Mouse (Mus musculus): ENCODE results near the gene Kank2. TPM values are rescaled to one million over a fixed set of nuclear protein-coding genes. Genes with fewer than 3 reads are reported as not detected.

Kank2 gene
- polyA plus RNA-seq, 1 experiment from 2014 or later = 6.7 TPM

GRCm38 (mm10) chr9:21823957-21824356, 25.4 kb upstream of the Kank2 start:
- no peaks in the 10 kb centered on the region for H3K9me3 ChIP-seq (ENCODE audit: control insufficient read depth, low read length)
- H3K36me3 ChIP-seq (ENCODE audit: control insufficient read depth, insufficient read depth, low read length) = no peaks in the 10 kb centered on the region; the same call in 1 of the 2 replicates
- H3K9ac ChIP-seq (ENCODE audit: low read depth, low read length) = no peak overlapping the region
- DNase-seq (ENCODE audit: low spot score) (no peak), ATAC-seq (replicated peaks; ENCODE audit: low FRiP score) (no peak)
- H3K4me3 ChIP-seq (ENCODE audit: low read depth, low read length) = no peak overlapping the region
- H3K27me3 ChIP-seq (replicated peaks; ENCODE audit: control insufficient read depth, insufficient read depth, low read length) = no peaks in the 10 kb centered on the region
- WGBS = 61% methylated on average over 4 of the region's 4 CpGs
- no peak overlapping the region for H3K4me2 ChIP-seq
- no peak overlapping the region for H3K27ac ChIP-seq (ENCODE audit: low read depth, low read length)
- no peaks in the 10 kb centered on the region for H3K4me1 ChIP-seq (replicated peaks; ENCODE audit: control insufficient read depth, insufficient read depth, low read length)

DNA sequence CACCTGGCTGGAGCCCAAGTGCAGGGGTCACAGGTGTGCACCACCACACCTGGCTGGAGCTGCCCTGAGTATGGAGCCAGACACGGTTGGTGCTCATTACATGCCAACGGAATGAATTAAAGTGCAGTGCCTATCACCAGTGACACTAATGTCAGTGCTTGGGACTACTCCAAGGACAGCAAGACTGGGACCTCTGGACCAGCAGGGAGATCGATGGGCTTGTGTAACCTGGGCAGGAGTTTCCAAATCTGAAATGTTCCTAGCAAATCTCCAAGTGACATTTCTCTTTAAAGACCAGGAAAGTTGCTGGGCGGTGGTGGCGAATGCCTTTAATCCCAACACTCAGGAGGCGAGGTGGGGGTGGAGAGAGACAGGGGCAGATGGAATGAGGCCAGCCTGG, 24.1 kb upstream of the Kank2 start:
- Histone ChIP-seq H3K4me2 (no peak overlapping the region), H3K9me3 (ENCODE audit: control insufficient read depth, low read length) (no peaks in the 10 kb centered on the region), H3K36me3 (ENCODE audit: control insufficient read depth, insufficient read depth, low read length) (no peaks in the 10 kb centered on the region; the same call in 1 of the 2 replicates), H3K27ac (ENCODE audit: low read depth, low read length) (no peak overlapping the region), H3K4me3 (ENCODE audit: low read depth, low read length) (no peak overlapping the region), H3K9ac (ENCODE audit: low read depth, low read length) (no peak overlapping the region), H3K27me3 (replicated peaks; ENCODE audit: control insufficient read depth, insufficient read depth, low read length) (no peaks in the 10 kb centered on the region), H3K4me1 (replicated peaks; ENCODE audit: control insufficient read depth, insufficient read depth, low read length) (no peaks in the 10 kb centered on the region)
- no peak for ATAC-seq (replicated peaks; ENCODE audit: low FRiP score)
- no peak for DNase-seq (ENCODE audit: low spot score)
- WGBS = 84% methylated on average over 6 of the region's 6 CpGs

DNA sequence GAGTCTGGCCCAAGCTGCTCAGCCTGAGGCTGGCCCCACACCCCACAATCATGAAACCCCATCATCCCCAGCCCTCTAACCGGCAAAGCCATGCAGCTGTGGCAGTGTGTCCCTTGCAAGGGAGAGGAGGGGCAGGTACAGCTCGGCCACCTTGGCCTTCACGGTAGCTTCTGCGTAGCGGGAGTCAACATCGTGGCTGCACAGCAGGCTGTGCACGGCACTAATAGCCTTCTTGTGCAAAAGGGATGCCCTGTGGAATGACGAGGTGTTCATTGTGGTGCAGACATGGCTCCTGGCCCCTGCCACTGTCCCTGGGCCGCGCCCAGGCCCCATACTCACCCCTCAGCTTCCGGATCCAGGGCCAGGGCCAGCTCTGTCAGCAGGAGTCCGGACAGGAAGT, 21.6 kb upstream of the Kank2 start:
- Histone ChIP-seq H3K27me3 (replicated peaks; ENCODE audit: control insufficient read depth, insufficient read depth, low read length) (no peaks in the 10 kb centered on the region), H3K27ac (ENCODE audit: low read depth, low read length) (no peak overlapping the region), H3K4me2 (no peak overlapping the region), H3K4me1 (replicated peaks; ENCODE audit: control insufficient read depth, insufficient read depth, low read length) (peaks cover 2% of the 10 kb centered on the region; the same call in 1 of the 2 replicates), H3K9me3 (ENCODE audit: control insufficient read depth, low read length) (no peaks in the 10 kb centered on the region), H3K36me3 (ENCODE audit: control insufficient read depth, insufficient read depth, low read length) (peaks cover 3% of the 10 kb centered on the region; the same call in 1 of the 2 replicates), H3K4me3 (ENCODE audit: low read depth, low read length) (no peak overlapping the region), H3K9ac (ENCODE audit: low read depth, low read length) (no peak overlapping the region)
- WGBS = 83% methylated on average over 12 of the region's 12 CpGs
- DNase-seq (ENCODE audit: low spot score) (no peak), ATAC-seq (replicated peaks; ENCODE audit: low FRiP score) (no peak)

- Histone ChIP-seq H3K9ac (ENCODE audit: low read depth, low read length) (no peak overlapping the region), H3K4me2 (no peak overlapping the region), H3K36me3 (ENCODE audit: control insufficient read depth, insufficient read depth, low read length) (peaks cover 3% of the 10 kb centered on the region; the same call in 1 of the 2 replicates)
Observed at GRCm38 (mm10) chr9:21819181-21819729, 20.7 kb upstream of the Kank2 start.

GRCm38 (mm10) chr9:21818561-21818960, 20.0 kb upstream of the Kank2 start:
- H3K4me3 ChIP-seq (ENCODE audit: low read depth, low read length) = no peak overlapping the region
- H3K9me3 ChIP-seq (ENCODE audit: control insufficient read depth, low read length) = no peaks in the 10 kb centered on the region
- H3K27ac ChIP-seq (ENCODE audit: low read depth, low read length) = no peak overlapping the region
- no peak overlapping the region for H3K4me2 ChIP-seq
- H3K27me3 ChIP-seq (replicated peaks; ENCODE audit: control insufficient read depth, insufficient read depth, low read length) = no peaks in the 10 kb centered on the region
- DNase-seq (ENCODE audit: low spot score) (no peak), ATAC-seq (replicated peaks; ENCODE audit: low FRiP score) (no peak)
- WGBS = 88% methylated on average over 6 of the region's 6 CpGs
- peaks cover 2% of the 10 kb centered on the region; the same call in 1 of the 2 replicates for H3K4me1 ChIP-seq (replicated peaks; ENCODE audit: control insufficient read depth, insufficient read depth, low read length)
- no peak overlapping the region for H3K9ac ChIP-seq (ENCODE audit: low read depth, low read length)
- H3K36me3 ChIP-seq (ENCODE audit: control insufficient read depth, insufficient read depth, low read length) = peaks cover 3% of the 10 kb centered on the region; the same call in 1 of the 2 replicates

More at GRCm38 (mm10) chr9:21819181-21819729, 20.7 kb upstream of the Kank2 start:
- ATAC-seq (replicated peaks; ENCODE audit: low FRiP score) (no peak), DNase-seq (ENCODE audit: low spot score) (no peak)
- Histone ChIP-seq H3K9me3 (ENCODE audit: control insufficient read depth, low read length) (no peaks in the 10 kb centered on the region), H3K4me1 (replicated peaks; ENCODE audit: control insufficient read depth, insufficient read depth, low read length) (peaks cover 2% of the 10 kb centered on the region; the same call in 1 of the 2 replicates), H3K27ac (ENCODE audit: low read depth, low read length) (no peak overlapping the region), H3K4me3 (ENCODE audit: low read depth, low read length) (no peak overlapping the region), H3K27me3 (replicated peaks; ENCODE audit: control insufficient read depth, insufficient read depth, low read length) (no peaks in the 10 kb centered on the region)
- 92% methylated on average over 2 of the region's 2 CpGs for WGBS

- DNase-seq (ENCODE audit: low spot score) = no peak
- Histone ChIP-seq H3K4me1 (replicated peaks; ENCODE audit: control insufficient read depth, insufficient read depth, low read length) (peaks cover 2% of the 10 kb centered on the region; the same call in 1 of the 2 replicates), H3K9me3 (ENCODE audit: control insufficient read depth, low read length) (no peaks in the 10 kb centered on the region), H3K27me3 (replicated peaks; ENCODE audit: control insufficient read depth, insufficient read depth, low read length) (no peaks in the 10 kb centered on the region), H3K4me2 (no peak overlapping the region), H3K4me3 (ENCODE audit: low read depth, low read length) (no peak overlapping the region), H3K9ac (ENCODE audit: low read depth, low read length) (no peak overlapping the region), H3K36me3 (ENCODE audit: control insufficient read depth, insufficient read depth, low read length) (peaks cover 3% of the 10 kb centered on the region; the same call in 1 of the 2 replicates), H3K27ac (ENCODE audit: low read depth, low read length) (no peak overlapping the region)
- ATAC-seq (replicated peaks; ENCODE audit: low FRiP score) = no peak
- 74% methylated on average over 4 of the region's 4 CpGs for WGBS
Observed at GRCm38 (mm10) chr9:21818125-21818524, 19.6 kb upstream of the Kank2 start.

- DNase-seq (ENCODE audit: low spot score) (no peak), ATAC-seq (replicated peaks; ENCODE audit: low FRiP score) (no peak; the same call in 1 of the 2 replicates)
- Histone ChIP-seq H3K27me3 (replicated peaks; ENCODE audit: control insufficient read depth, insufficient read depth, low read length) (no peaks in the 10 kb centered on the region), H3K4me2 (no peak overlapping the region), H3K4me1 (replicated peaks; ENCODE audit: control insufficient read depth, insufficient read depth, low read length) (peaks cover 2% of the 10 kb centered on the region; the same call in 1 of the 2 replicates), H3K36me3 (ENCODE audit: control insufficient read depth, insufficient read depth, low read length) (peaks cover 3% of the 10 kb centered on the region), H3K9ac (ENCODE audit: low read depth, low read length) (no peak overlapping the region), H3K9me3 (ENCODE audit: control insufficient read depth, low read length) (no peaks in the 10 kb centered on the region), H3K27ac (ENCODE audit: low read depth, low read length) (no peak overlapping the region), H3K4me3 (ENCODE audit: low read depth, low read length) (no peak overlapping the region)
- WGBS = 63% methylated on average over 9 of the region's 9 CpGs
Observed at GRCm38 (mm10) chr9:21816716-21817305, 18.3 kb upstream of the Kank2 start.

GRCm38 (mm10) chr9:21811170-21811569, 12.6 kb upstream of the Kank2 start:
- ATAC-seq (replicated peaks; ENCODE audit: low FRiP score) (no peak), DNase-seq (ENCODE audit: low spot score) (no peak)
- no peak overlapping the region for H3K9ac ChIP-seq (ENCODE audit: low read depth, low read length)
- no peaks in the 10 kb centered on the region for H3K4me1 ChIP-seq (replicated peaks; ENCODE audit: control insufficient read depth, insufficient read depth, low read length)
- no peaks in the 10 kb centered on the region for H3K27me3 ChIP-seq (replicated peaks; ENCODE audit: control insufficient read depth, insufficient read depth, low read length)
- no peaks in the 10 kb centered on the region for H3K9me3 ChIP-seq (ENCODE audit: control insufficient read depth, low read length)
- no peak overlapping the region for H3K4me2 ChIP-seq
- no peak overlapping the region for H3K27ac ChIP-seq (ENCODE audit: low read depth, low read length)
- WGBS = 86% methylated on average over 5 of the region's 5 CpGs
- no peak overlapping the region for H3K4me3 ChIP-seq (ENCODE audit: low read depth, low read length)
- H3K36me3 ChIP-seq (ENCODE audit: control insufficient read depth, insufficient read depth, low read length) = no peaks in the 10 kb centered on the region; the same call in 1 of the 2 replicates

- Histone ChIP-seq H3K27me3 (replicated peaks; ENCODE audit: control insufficient read depth, insufficient read depth, low read length) (no peaks in the 10 kb centered on the region), H3K4me1 (replicated peaks; ENCODE audit: control insufficient read depth, insufficient read depth, low read length) (no peaks in the 10 kb centered on the region), H3K27ac (ENCODE audit: low read depth, low read length) (no peak overlapping the region), H3K36me3 (ENCODE audit: control insufficient read depth, insufficient read depth, low read length) (no peaks in the 10 kb centered on the region; the same call in 1 of the 2 replicates), H3K9ac (ENCODE audit: low read depth, low read length) (no peak overlapping the region), H3K4me3 (ENCODE audit: low read depth, low read length) (no peak overlapping the region), H3K4me2 (no peak overlapping the region), H3K9me3 (ENCODE audit: control insufficient read depth, low read length) (no peaks in the 10 kb centered on the region)
- ATAC-seq (replicated peaks; ENCODE audit: low FRiP score) (no peak), DNase-seq (ENCODE audit: low spot score) (no peak)
- WGBS = 68% methylated on average over 3 of the region's 3 CpGs
Observed at GRCm38 (mm10) chr9:21808561-21808960, 10.0 kb upstream of the Kank2 start.

Data from liver, embryonic 11.5 days (tissue).